Mouse (Mus musculus): ENCODE results near the gene Stoml3.

The Stoml3 gene

DNA sequence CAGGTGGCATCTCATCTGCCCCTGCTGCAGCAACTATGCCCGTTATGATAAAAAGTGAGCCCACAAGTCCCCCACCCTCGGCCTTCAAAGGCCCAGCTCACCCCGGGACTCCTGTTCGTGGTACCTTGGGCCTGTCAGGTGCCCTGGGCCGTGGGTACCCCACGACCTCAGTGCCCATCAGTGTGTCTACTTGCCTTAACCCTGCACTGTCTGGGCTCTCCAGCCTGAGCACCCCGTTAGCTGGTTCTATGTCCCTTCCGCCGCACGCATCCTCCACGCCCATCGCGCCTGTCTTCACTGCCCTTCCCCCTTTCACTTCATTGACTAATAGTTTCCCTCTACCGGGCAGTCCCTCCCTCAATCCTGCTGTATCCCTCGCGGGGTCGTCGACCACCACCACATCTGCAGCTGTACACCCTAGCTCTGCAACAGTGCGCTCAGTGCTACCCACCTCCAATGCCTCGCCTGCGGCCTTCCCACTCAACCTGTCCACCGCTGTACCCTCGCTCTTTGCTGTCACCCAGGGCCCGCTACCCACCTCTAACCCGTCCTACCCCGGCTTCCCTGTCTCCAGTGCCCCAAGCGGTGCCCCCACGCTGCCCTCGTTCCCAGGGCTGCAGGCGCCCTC, 9.9 kb upstream of the Stoml3 start:
- DNase-seq (ENCODE audit: low read depth), result no peak

DNA sequence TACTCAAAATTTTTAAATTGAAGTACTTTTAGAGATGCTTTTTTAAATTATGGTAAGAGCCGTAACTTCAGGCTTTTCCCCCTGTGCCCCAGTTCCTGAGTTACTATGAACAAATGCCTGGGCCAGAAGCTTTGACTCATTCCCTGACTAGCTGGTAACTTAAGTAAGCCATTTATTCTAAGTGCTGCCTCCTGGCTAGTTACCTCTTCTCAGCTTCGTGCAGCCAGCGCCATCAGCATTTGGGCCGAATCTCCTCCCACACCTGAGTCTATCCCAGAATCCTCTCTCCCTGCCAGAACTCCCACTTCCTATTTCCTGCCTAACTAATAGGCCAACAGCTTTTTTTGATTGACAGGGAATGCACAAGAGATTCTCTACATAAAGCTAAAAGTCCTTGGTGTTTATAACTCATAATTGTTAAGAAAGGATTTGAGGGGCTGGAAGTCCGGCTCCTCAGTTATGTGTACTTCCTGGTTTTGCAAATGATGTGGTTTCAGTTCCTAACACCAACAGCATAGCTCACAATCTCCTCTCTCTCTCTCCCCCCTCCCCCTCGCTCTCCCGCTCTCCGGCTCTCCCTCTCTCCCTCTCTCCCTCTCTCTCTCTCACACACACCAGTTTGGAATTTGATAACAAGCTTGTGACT, 4.9 kb upstream of the Stoml3 start:
- DNase-seq (ENCODE audit: low read depth), result no peak

DNA sequence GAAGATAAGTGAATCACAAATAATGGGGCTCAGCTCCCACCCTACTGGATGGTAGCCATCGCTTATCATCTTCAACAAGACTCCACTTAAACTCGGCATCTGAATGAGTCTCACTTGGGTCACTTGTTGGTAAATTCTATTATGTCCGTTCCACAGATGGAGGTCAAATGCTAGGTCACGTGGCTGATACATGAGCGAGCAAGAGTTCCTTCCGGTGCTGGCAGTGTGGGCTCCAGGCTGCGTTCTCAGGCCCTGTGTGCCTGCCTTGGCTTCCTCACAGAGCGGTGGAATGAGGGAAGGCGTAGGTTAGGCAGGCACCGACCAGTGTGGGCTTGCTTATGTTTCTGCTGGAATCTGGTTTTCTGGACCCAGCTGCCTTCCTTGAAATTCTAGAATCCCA, 1.9 kb upstream of the Stoml3 start:
- DNase-seq (ENCODE audit: low read depth), result no peak

DNA sequence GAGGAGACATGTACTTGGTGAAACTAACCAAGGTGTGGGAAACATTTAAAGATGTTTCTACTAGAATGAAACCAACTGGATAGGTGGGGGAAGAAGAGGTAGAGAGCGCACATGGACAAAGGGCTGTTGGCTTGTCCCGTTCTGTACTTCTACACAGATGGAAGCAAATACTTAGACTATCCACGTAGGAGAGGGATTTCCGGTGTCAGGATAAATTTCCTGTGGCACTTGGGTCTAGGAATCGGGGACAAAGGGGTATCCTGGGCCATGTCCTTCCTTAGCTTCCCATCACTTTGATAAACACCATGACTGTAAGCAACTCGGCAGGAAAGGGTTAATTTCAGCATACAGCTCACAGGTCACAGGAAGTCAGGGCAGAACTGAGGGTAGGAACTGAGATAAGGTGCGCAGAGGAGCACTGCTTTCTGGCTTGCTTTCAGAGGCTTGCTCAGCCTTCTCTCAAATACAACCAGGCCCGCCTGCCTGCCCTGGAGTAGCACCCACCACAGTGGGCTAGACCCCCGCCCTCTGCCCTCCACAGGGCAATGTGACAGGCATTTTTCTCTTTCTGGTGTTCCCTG, 1.4 kb upstream of the Stoml3 start:
- DNase-seq (ENCODE audit: low read depth), result no peak

DNA sequence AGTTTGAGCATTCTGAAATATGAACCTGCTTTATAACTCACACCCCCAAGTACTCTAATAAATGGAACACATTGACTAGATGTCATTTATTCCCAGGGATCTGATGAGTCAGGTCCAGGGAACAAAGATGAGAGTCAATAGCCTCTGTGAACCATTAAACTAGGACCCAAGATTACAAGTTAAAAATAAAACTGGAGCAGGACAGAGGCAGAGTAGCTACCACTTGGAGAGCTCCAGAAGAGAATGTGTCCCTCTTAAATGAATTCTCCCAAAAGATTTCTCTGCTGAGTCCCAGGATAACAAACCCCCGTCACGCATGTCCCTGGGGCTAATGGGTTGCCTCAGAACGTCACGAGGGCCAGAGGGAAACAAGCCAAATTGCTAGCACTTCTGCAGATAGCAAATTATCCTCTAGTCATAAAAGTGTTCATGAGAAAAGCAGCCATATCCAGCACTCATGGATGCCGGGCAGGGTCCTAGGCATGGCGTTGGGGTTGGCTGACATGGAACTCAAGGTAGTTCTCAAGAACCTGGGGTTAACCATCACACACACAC, 10.0 kb downstream of the Stoml3 start:
- DNase-seq (ENCODE audit: low read depth), result no peak

DNA sequence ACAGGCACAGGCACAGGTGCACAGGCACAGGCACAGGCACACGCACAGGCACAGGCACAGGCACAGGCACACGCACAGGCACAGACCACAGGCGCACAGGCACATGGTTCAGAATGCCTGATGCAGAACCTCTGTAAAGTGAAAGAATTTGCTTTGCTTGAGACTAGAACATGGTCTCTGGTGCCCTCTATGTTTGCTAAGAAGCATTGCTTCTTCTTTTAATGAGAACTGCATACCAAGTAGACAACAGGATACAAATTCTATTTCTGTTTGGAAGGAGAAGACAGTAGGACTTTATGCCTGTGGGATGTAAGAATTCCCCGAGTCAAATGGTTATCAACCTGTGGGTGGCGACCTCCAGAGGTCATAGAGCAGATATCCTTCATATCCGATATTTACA, 14.0 kb downstream of the Stoml3 start:
- DNase-seq (ENCODE audit: low read depth), result peak; percentile 6

DNA sequence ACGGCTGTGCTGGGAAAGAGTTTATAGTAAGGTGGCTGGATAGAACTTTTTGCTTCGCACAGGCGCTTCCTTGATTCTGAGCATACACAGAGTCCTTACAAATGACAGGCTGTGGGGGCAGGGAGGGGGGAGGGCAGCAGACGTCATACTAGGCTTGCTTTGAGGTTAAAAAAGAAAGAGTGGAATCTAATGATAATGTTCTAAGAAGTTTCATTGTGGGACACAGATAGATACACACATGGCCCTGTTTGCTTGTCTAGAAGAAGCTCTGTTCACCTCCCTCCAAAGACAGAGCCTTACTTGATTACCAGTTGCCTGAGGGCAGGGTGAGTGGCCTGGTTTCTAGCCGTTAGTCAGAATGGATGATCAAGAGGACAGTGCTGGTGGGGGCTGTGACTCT, 24.6 kb downstream of the Stoml3 start:
- DNase-seq (ENCODE audit: low read depth), result no peak

DNA sequence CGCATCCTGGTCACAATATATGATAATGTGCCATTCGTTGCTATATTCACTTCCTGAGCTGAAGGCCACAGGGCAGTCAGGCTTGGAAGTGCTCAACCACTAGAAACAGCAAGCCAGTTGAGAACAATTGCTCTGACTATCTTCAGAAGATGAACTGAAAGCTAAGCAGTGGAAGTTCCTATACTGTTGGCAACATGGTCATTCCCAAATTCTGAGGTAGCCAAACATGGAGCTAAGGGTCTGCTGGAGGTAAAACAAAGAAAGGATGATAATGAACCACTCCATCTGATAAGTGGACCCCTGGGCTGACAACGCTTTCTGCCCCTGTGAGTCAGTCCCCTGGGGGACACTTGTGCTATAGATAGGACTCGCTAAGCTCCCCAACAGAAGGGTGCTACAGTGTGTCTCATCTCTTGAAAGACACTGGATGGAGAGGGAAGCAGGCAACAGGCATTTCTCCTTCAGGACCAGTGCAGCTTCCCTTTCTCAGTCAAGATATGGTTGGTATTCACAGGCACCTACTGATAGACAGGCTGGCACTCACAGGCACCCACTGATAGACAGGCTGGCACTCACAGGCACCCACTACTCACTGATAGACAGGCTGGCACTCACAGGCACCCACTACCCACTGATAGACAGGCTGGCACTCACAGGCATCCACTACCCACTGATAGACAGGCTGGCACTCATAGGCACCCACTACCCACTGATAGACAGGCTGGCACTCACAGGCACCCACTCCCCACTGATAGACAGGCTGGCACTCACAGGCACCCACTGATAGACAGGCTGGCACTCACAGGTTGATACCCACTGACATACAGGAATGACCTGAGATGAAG, 26.0 kb downstream of the Stoml3 start:
- DNase-seq (ENCODE audit: low read depth), result no peak

DNA sequence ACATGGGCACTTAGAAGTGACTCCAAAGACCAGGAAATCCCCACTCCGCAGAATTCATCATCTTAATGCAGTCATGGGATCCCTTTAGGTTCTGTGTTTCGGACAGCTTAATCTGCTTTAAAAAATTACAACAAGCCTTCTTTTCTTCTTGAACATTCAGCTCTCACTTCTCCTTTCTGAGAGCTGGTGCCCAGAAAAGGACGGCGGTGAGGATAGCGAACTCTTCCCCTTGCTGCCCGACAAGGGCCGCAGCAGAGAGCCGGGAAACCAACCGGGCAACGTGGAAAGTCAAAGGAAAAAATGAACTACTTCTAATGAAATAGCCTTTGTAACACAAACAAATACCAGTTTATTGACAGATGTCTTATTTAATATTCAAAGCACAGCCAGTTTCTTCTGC, 34.3 kb downstream of the Stoml3 start:
- DNase-seq (ENCODE audit: low read depth), result no peak

DNA sequence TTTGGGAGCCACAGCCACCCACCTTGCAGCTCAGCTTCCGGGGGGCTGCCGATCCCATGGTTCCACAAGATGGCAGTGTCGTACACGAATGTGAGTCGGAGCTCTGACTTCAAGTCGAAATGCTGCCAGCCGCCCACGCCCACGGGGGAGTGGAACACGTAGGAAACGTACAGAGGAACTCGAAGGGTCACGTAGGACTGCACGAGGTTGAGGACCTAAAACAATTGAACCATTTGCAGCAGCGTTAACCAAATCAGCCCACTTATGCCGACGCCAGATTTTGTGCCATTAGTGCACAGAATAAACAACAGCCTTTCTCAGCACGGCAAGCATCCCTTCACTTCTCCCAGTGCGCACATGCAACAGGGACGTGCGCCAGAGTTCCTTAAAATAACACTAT, 37.3 kb downstream of the Stoml3 start:
- peak; percentile 12 for DNase-seq (ENCODE audit: low read depth)

DNA sequence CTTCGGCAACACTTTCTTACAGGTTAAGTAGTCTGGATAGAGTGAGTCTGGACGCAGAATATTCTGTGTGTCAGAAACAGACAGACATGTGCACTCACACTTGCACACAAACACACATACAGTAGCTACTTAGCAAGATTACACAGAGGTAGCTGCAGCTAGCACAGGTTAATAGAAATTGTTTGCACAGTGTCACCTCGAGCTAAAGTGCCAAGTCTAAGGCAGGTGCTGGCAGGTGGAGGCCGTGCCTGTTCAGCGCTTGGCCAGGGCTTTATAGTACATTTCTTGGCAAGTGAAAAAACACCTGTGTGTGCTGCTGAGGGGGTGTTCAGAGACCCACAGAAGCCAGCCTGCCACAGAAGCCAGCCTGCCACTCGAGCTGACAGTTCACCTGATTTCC, 41.9 kb downstream of the Stoml3 start:
- no peak for DNase-seq (ENCODE audit: low read depth)

DNA sequence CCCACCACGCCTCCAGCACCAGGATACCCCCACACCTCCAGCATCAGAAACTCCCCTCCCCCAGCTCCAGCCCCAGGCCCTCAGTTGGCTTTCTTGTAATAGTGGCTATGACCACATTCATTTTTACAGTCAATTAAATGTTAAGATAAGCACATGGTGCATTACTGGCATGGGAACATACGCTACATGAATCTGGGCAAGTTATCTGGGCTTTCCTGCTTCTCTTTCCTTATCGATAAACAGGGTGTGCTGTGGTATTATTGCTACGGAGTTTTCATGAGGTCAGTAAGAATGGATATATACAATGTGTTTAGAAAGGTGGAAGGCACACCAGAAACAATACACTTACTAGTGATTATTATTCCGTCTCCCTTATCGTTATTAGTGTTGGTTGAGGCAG, 43.6 kb downstream of the Stoml3 start:
- DNase-seq (ENCODE audit: low read depth), result no peak

DNA sequence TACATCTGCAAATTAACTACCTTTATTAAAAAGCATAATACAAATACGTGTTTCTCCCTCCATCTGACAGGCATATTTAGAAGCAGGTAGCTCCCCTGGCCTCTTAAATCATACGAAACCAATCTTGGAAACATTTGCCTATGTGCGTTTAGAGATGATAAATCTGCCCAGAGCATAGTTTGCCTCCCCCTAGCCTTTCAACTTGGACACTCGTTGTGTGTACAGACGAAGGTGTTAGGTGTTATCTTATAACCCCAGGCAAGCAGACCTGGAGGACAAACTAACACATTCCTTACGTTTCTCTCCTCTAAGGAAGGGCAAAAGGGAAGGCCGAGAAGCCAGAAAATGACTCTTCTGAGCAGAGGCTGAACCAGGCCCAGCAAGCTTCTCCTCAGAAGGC, 64.2 kb downstream of the Stoml3 start:
- no peak for DNase-seq (ENCODE audit: low read depth)

DNA sequence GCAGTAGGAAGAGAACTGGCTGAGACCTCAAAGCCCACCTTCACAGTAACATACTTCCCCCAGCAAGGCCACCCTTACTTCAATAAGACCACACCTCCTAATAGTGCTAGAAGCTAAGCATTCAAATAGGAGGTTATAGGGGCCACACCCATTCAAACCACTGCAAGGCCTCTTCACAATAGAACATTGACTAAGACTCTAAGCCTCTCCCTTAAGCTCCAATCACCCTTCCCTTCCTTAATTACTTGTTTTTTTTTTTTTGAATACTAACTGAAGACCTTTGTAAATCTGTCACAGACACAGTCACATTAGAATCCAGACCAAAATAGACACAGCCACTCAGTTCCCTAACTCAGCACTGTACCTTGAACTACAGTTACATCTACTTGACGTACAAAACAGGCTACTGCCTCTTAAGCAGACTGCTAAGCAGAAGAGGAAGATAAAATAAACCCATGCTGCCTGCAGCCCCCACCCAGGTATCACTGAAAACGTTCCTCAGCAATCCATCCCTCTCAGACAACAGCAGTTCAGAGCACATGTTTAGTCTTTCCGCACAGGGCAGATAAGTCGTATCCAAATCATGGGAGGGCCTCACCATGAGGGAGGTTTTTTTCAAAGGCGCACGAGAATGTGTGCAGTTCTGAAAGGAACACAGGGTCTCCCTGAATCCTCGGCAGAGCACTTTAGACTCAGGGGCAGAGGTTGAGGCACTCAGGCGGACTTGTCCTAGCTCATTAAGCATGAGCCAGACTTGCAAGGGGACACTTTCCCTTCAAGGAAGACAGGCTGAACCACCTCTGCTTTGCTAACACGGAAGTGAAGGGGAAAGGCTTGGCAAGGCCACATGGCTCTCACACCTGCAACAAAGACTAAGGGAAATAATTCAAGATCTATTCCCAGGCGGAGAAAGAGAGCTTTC, 66.8 kb downstream of the Stoml3 start:
- DNase-seq (ENCODE audit: low read depth), result no peak

DNA sequence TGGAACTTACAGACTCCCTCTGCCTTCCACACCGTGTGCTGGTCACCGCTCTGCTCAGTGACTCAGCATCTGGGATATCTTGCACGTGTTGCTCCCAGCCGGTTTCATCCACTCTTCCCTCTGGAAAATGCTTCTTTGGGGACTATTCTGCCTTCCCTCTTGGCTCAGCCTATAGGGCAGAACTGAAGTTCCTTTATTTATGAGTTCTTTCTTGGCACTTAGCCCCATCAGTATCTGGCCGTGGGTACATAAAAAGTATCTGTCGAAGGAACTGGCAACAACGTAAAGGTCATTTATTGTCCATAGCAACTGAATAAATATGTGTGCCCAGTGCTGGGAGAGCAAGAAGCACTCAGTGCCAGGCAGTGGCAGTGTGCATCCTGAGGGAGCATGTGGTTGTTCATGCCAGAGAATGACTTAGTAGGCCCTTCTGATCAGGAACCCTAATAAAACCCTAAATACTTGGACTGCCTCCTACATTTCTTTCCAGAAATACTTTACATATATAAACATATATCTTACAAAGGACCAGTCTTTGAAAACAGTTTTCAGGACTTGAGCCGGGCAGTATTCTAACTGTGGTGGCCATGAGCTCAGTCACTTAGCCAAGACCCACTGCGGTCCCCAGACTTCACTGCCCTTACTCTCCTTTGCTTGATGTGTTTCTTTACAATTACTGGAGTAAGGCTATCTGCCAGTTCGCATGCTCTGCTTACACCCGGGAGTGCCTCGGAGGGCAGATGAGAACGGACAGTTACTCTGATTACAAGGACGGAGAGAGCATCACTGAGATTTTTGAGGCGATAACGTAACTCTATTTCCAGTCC, 69.1 kb downstream of the Stoml3 start:
- DNase-seq (ENCODE audit: low read depth), result no peak
